Mouse (Mus musculus): ENCODE data around the gene Lgals1. TPM values are rescaled to one million over a fixed set of nuclear protein-coding genes. Genes with fewer than 3 reads are reported as not detected.

Lgals1 gene
- polyA plus RNA-seq, 1 experiment from 2014 or later: 1,632 TPM

- TF ChIP-seq CTCF (IDR thresholded peaks at IDR 0.05; ENCODE audit: low read depth) (peak; percentile 29), EP300 (optimal IDR thresholded peaks at IDR 0.05) (peak; percentile 72)
- Histone ChIP-seq H3K9me3 (ENCODE audit: control insufficient read depth, low read length) (no peaks in the 10 kb centered on the region), H3K27ac (replicated peaks) (peak within 1 kb of the TSS; percentile 65; the same call in 1 of the 2 replicates), H3K4me3 (ENCODE audit: low read depth, low read length) (peak within 1 kb of the TSS; percentile 81), H3K4me2 (replicated peaks; ENCODE audit: low read depth) (peak within 1 kb of the TSS; percentile 79), H3K4me1 (replicated peaks; ENCODE audit: control insufficient read depth, insufficient read depth) (0 out of 2 replicates have a peak, but pooled peaks cover 3% of the 10 kb centered on the region), H3K9ac (ENCODE audit: low read length) (peak within 1 kb of the TSS; percentile 69), H3K36me3 (ENCODE audit: control insufficient read depth, insufficient read depth, low read length) (peaks cover 13% of the 10 kb centered on the region), H3K27me3 (ENCODE audit: control insufficient read depth, insufficient read depth, low read length) (no peaks in the 10 kb centered on the region)
- ATAC-seq (ENCODE audit: low FRiP score, low TSS enrichment) (peak; percentile 74), DNase-seq (ENCODE audit: low spot score) (peak; percentile 85)
- WGBS: under 1% methylated on average over 42 of the region's 42 CpGs
Measured at GRCm38 (mm10) chr15:78934784-78935320, 8.3 kb downstream of the Lgals1 start, which contains the start of gene Nol12. Gene Nol12, plus strand, starts transcription at chr15:78934933.

- ATAC-seq (ENCODE audit: low FRiP score, low TSS enrichment) (no peak), DNase-seq (ENCODE audit: low spot score) (no peak)
- Histone ChIP-seq H3K4me1 (replicated peaks; ENCODE audit: control insufficient read depth, insufficient read depth) (0 out of 2 replicates have a peak, but pooled peaks cover 3% of the 10 kb centered on the region), H3K9me3 (ENCODE audit: control insufficient read depth, low read length) (no peaks in the 10 kb centered on the region), H3K9ac (ENCODE audit: low read length) (no peak overlapping the region), H3K4me2 (replicated peaks; ENCODE audit: low read depth) (no peak overlapping the region), H3K27me3 (ENCODE audit: control insufficient read depth, insufficient read depth, low read length) (no peaks in the 10 kb centered on the region), H3K4me3 (ENCODE audit: low read depth, low read length) (no peak overlapping the region), H3K36me3 (ENCODE audit: control insufficient read depth, insufficient read depth, low read length) (peaks cover 14% of the 10 kb centered on the region), H3K27ac (replicated peaks) (no peak overlapping the region)
- 82% methylated on average over 12 of the region's 12 CpGs for WGBS
- TF ChIP-seq EP300 (optimal IDR thresholded peaks at IDR 0.05) (no peak), CTCF (IDR thresholded peaks at IDR 0.05; ENCODE audit: low read depth) (no peak)
Measured at GRCm38 (mm10) chr15:78936403-78936802, 9.9 kb downstream of the Lgals1 start.

- DNase-seq (ENCODE audit: low spot score): no peak
- TF ChIP-seq EP300 (optimal IDR thresholded peaks at IDR 0.05) (no peak), CTCF (IDR thresholded peaks at IDR 0.05; ENCODE audit: low read depth) (no peak)
- no peaks in the 10 kb centered on the region for H3K9me3 ChIP-seq (ENCODE audit: control insufficient read depth, low read length)
Measured at GRCm38 (mm10) chr15:78937311-78937710, 10.8 kb downstream of the Lgals1 start.

GRCm38 (mm10) chr15:78937963-78938362 is 11.4 kb downstream of the Lgals1 start:
- Histone ChIP-seq H3K27ac (replicated peaks) (no peak overlapping the region), H3K4me2 (replicated peaks; ENCODE audit: low read depth) (no peak overlapping the region), H3K36me3 (ENCODE audit: control insufficient read depth, insufficient read depth, low read length) (peaks cover 14% of the 10 kb centered on the region), H3K9ac (ENCODE audit: low read length) (no peak overlapping the region), H3K27me3 (ENCODE audit: control insufficient read depth, insufficient read depth, low read length) (no peaks in the 10 kb centered on the region), H3K9me3 (ENCODE audit: control insufficient read depth, low read length) (no peaks in the 10 kb centered on the region), H3K4me1 (replicated peaks; ENCODE audit: control insufficient read depth, insufficient read depth) (0 out of 2 replicates have a peak, but pooled peaks cover 3% of the 10 kb centered on the region), H3K4me3 (ENCODE audit: low read depth, low read length) (no peak overlapping the region)
- WGBS: 76% methylated on average over 2 of the region's 2 CpGs
- DNase-seq (ENCODE audit: low spot score): no peak
- no peak for TF ChIP-seq CTCF (IDR thresholded peaks at IDR 0.05; ENCODE audit: low read depth)
- TF ChIP-seq EP300 (optimal IDR thresholded peaks at IDR 0.05): no peak
- ATAC-seq (ENCODE audit: low FRiP score, low TSS enrichment): no peak

More at GRCm38 (mm10) chr15:78937311-78937710, 10.8 kb downstream of the Lgals1 start:
- Histone ChIP-seq H3K4me3 (ENCODE audit: low read depth, low read length) (no peak overlapping the region), H3K4me1 (replicated peaks; ENCODE audit: control insufficient read depth, insufficient read depth) (0 out of 2 replicates have a peak, but pooled peaks cover 3% of the 10 kb centered on the region), H3K27me3 (ENCODE audit: control insufficient read depth, insufficient read depth, low read length) (no peaks in the 10 kb centered on the region), H3K27ac (replicated peaks) (no peak overlapping the region), H3K36me3 (ENCODE audit: control insufficient read depth, insufficient read depth, low read length) (peaks cover 14% of the 10 kb centered on the region), H3K4me2 (replicated peaks; ENCODE audit: low read depth) (no peak overlapping the region), H3K9ac (ENCODE audit: low read length) (no peak overlapping the region)
- 89% methylated on average over 10 of the region's 10 CpGs for WGBS
- no peak for ATAC-seq (ENCODE audit: low FRiP score, low TSS enrichment)

- no peak for TF ChIP-seq EP300 (optimal IDR thresholded peaks at IDR 0.05)
- TF ChIP-seq CTCF (IDR thresholded peaks at IDR 0.05; ENCODE audit: low read depth): no peak
Measured at GRCm38 (mm10) chr15:78940325-78940724, 13.8 kb downstream of the Lgals1 start.

GRCm38 (mm10) chr15:78942663-78943062 is 16.1 kb downstream of the Lgals1 start:
- peak; percentile 63 for ATAC-seq (ENCODE audit: low FRiP score, low TSS enrichment)
- H3K36me3 ChIP-seq (ENCODE audit: control insufficient read depth, insufficient read depth, low read length): peaks cover 12% of the 10 kb centered on the region
- no peak for TF ChIP-seq EP300 (optimal IDR thresholded peaks at IDR 0.05)
- peak; percentile 85 for TF ChIP-seq CTCF (IDR thresholded peaks at IDR 0.05; ENCODE audit: low read depth)
- peak overlapping the region; percentile 35 for H3K9ac ChIP-seq (ENCODE audit: low read length)
- DNase-seq (ENCODE audit: low spot score): peak; percentile 81
- WGBS: under 1% methylated on average over 9 of the region's 9 CpGs
- H3K27ac ChIP-seq (replicated peaks): no peak overlapping the region
- H3K4me3 ChIP-seq (ENCODE audit: low read depth, low read length): peak overlapping the region; percentile 35
- peak overlapping the region; percentile 57 for H3K4me2 ChIP-seq (replicated peaks; ENCODE audit: low read depth)
- H3K9me3 ChIP-seq (ENCODE audit: control insufficient read depth, low read length): no peaks in the 10 kb centered on the region
- H3K4me1 ChIP-seq (replicated peaks; ENCODE audit: control insufficient read depth, insufficient read depth): 0 out of 2 replicates have a peak, but pooled peaks cover 2% of the 10 kb centered on the region
- no peaks in the 10 kb centered on the region for H3K27me3 ChIP-seq (ENCODE audit: control insufficient read depth, insufficient read depth, low read length)

More at GRCm38 (mm10) chr15:78940325-78940724, 13.8 kb downstream of the Lgals1 start:
- H3K4me1 ChIP-seq (replicated peaks; ENCODE audit: control insufficient read depth, insufficient read depth): 0 out of 2 replicates have a peak, but pooled peaks cover 3% of the 10 kb centered on the region
- H3K27me3 ChIP-seq (ENCODE audit: control insufficient read depth, insufficient read depth, low read length): no peaks in the 10 kb centered on the region
- H3K36me3 ChIP-seq (ENCODE audit: control insufficient read depth, insufficient read depth, low read length): peaks cover 14% of the 10 kb centered on the region
- no peaks in the 10 kb centered on the region for H3K9me3 ChIP-seq (ENCODE audit: control insufficient read depth, low read length)
- H3K9ac ChIP-seq (ENCODE audit: low read length): no peak overlapping the region
- ATAC-seq (ENCODE audit: low FRiP score, low TSS enrichment) (no peak), DNase-seq (ENCODE audit: low spot score) (no peak)
- H3K4me2 ChIP-seq (replicated peaks; ENCODE audit: low read depth): no peak overlapping the region
- H3K27ac ChIP-seq (replicated peaks): no peak overlapping the region
- H3K4me3 ChIP-seq (ENCODE audit: low read depth, low read length): no peak overlapping the region
- 91% methylated on average over 13 of the region's 13 CpGs for WGBS

Data from stomach, postnatal 0 days (tissue).